Mouse (Mus musculus) small intestine, adult 2 months (tissue): ENCODE data around the gene Mgat4a.
A peak's percentile ranks its signal among the peaks of the same experiment; 100 is the strongest.

Source experiments
- CTCF ChIP-seq: fragments of 200-500 bp; IDR thresholded peaks from 2 replicates; pipeline ENCODE4 v1.5.1; 2012; ENCODE audit warnings: low read depth, mild to moderate bottlenecking, control low read depth, inconsistent platforms, low read length, moderate library complexity, mixed read lengths; ENCODE audit not compliant: insufficient replicate concordance, insufficient read length; ENCODE audit errors: extremely low read depth
- POLR2A ChIP-seq: fragments of 200-500 bp; IDR thresholded peaks from 2 replicates; pipeline ENCODE4 v1.6.1; 2012; ENCODE audit warnings: low read depth, mild to moderate bottlenecking, control low read depth, inconsistent platforms, low read length, moderate library complexity

DNA sequence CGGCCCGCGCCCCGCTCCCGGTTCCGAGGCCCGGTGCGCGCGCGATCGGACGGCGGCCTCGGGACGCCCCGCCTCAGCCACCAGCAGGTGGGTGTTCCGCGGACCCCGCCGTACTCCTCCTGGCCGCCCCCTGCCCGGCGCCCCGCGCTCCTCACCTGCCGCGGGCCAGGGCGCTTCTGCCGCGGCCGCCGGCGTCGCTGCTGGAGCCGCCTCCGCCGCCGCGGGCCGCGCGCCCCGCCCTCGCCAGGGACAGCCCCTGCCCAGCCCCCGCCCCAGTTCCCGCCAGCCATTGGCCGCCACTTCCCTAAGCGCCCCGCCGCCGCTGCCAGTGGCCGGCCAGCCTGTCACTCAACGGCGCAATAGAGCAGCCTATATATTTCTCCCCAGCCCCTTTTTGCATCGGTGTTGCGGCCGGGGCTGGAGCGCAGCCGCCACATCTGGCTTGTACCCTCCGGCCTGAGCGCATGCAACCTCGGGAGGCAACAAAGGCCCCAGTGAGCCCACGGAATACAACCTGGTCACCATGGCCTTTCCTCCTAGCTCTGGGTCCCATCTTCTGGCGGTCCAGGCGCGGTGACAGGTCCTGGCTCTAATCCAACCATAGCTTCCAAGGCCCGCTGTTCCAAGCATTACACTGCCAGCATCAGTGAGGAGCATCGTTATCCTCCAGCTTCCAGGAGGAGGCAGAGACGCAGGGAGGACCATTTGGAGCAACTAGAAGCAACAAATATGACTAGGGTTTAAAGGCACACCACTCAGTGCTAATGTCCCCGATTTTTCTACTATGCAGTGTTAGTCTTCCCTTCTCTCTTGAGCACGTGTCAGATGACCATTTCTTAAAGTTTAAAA, at the start of gene Mgat4a:
- TF ChIP-seq CTCF = no peak
- TF ChIP-seq POLR2A = peak; percentile 97
